Mouse (Mus musculus): Measurements from ENCODE around the gene Agbl4. TPM values are rescaled to one million over a fixed set of nuclear protein-coding genes. Genes with fewer than 3 reads are reported as not detected.

Gene Agbl4
- polyA plus RNA-seq, 1 experiment: not detected

DNA sequence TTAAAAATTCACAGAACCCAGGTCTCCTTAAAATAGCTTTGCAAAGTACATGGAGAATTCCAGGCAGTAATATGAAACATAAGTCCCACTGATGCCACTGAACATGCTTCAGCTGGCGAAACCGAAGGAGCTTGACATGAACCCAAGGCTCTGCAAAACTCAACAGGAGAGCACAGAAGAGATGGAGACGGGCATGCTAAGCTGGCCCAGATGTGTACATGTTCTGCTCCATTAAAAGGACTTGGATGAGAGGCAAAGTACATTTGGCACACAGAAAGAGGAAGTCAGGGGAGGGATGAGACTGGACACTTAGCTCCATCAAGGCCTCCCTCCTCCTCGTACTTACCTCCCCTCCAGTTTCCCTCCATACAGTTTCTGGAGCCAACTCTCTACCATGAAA, 1013.3 kb downstream of the Agbl4 start:
- no peaks in the 10 kb centered on the region for H3K36me3 ChIP-seq (ENCODE audit: control insufficient read depth, insufficient read depth)
- no peak overlapping the region for H3K4me2 ChIP-seq (ENCODE audit: low read depth)
- no peaks in the 10 kb centered on the region for H3K79me2 ChIP-seq (ENCODE audit: control insufficient read depth, insufficient read depth)
- no peak for TF ChIP-seq CEBPB (IDR thresholded peaks at IDR 0.05; ENCODE audit: insufficient read depth, poor library complexity, severe bottlenecking)
- TF ChIP-seq SRF (IDR thresholded peaks at IDR 0.05; ENCODE audit: control insufficient read depth, insufficient read length, low read depth): no peak
- TF ChIP-seq MYOD1 (IDR thresholded peaks at IDR 0.05; ENCODE audit: control insufficient read depth in 1 of 3, insufficient read length in 2 of 3, low read depth in 2 of 3): no peak
- TF ChIP-seq MAX (IDR thresholded peaks at IDR 0.05; ENCODE audit: low read depth): no peak
- no peak for TF ChIP-seq POLR2A (IDR thresholded peaks at IDR 0.05; ENCODE audit: insufficient read length, low read depth)
- no peak for TF ChIP-seq REST (IDR thresholded peaks at IDR 0.05; ENCODE audit: insufficient read depth, insufficient read length)
- no peak for TF ChIP-seq E2F4 (IDR thresholded peaks at IDR 0.05; ENCODE audit: insufficient read depth)
- no peak for TF ChIP-seq POLR2AphosphoS2 (IDR thresholded peaks at IDR 0.05; ENCODE audit: insufficient read length, low read depth)
- no peak for TF ChIP-seq USF1 (IDR thresholded peaks at IDR 0.05; ENCODE audit: low read depth)
- no peak for TF ChIP-seq MYOG (IDR thresholded peaks at IDR 0.05; ENCODE audit: control insufficient read depth in 1 of 3, insufficient read depth in 1 of 3, insufficient read length in 2 of 3, low read depth in 2 of 3)
- TF ChIP-seq TCF3 (IDR thresholded peaks at IDR 0.05; ENCODE audit: insufficient read length, low read depth): no peak
- no peak for TF ChIP-seq TCF12 (IDR thresholded peaks at IDR 0.05; ENCODE audit: insufficient read depth, poor library complexity, severe bottlenecking)
- H3K27me3 ChIP-seq (ENCODE audit: control insufficient read depth, insufficient read depth, insufficient read length): no peaks in the 10 kb centered on the region
- no peak overlapping the region for H3ac ChIP-seq (ENCODE audit: control insufficient read depth, insufficient read length)
- H3K4me3 ChIP-seq: no peak overlapping the region

DNA sequence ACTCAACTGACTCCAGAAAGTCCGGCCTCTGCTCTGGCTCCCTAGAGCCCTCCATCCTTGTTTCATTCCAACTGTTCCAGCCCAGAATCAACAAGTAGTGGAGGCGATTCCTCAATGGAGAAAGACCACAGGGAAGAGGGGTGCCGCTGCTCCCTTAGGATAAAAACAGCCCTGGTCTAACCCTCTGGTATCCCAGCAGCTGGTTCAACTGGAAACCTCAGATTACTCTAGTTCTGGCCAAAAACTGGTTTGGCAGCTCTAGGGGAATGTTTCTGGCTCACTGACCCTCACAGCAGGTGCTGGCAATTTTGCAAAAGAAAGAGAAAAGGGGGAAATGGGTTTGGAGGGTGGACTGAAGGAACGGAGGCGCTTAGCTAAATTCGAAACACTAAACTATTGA, 1016.9 kb downstream of the Agbl4 start:
- no peak overlapping the region for H3ac ChIP-seq (ENCODE audit: control insufficient read depth, insufficient read length)
- H3K79me2 ChIP-seq (ENCODE audit: control insufficient read depth, insufficient read depth): no peaks in the 10 kb centered on the region
- H3K4me3 ChIP-seq: no peak overlapping the region
- H3K27me3 ChIP-seq (ENCODE audit: control insufficient read depth, insufficient read depth, insufficient read length): no peaks in the 10 kb centered on the region
- TF ChIP-seq MAX (IDR thresholded peaks at IDR 0.05; ENCODE audit: low read depth): no peak
- no peak overlapping the region for H3K4me2 ChIP-seq (ENCODE audit: low read depth)
- H3K36me3 ChIP-seq (ENCODE audit: control insufficient read depth, insufficient read depth): no peaks in the 10 kb centered on the region

DNA sequence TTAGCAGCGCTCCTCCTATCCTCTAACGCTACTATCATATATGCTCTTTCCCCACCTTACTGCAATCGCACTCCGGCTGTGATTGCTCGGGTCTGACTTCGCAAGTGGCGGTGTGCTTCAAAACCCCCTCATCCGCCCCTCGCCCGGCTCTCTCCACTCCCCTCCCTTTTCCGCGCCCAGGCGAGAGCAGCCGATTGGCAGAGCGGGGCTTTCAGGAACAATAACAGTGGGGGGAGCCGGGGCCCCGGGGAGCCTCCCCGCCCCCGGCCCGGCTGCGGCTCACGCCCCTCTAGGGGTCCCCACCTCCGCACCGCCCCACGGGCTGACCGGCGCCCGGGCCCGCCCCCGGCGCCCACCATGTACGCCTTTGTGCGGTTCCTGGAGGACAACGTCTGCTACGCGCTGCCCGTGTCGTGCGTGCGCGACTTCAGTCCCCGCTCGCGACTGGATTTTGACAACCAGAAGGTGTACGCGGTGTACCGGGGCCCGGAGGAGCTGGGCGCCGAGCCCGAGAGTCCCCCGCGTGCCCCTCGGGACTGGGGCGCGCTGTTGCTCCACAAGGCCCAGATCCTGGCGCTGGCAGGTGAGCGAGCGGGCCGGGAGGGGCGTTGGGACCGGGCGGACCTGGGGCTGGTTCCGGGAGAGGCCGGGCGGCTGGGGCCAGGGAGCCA, 1017.5 kb downstream of the Agbl4 start, which contains the start of gene Bend5:
TSS of gene Bend5 (plus strand) at position 189 of the 671 bp plus-strand sequence.
- Histone ChIP-seq H3K4me3 (no peak within 1 kb of the TSS), H3K27me3 (ENCODE audit: control insufficient read depth, insufficient read depth, insufficient read length) (no peaks in the 10 kb centered on the region)
- TF ChIP-seq REST (IDR thresholded peaks at IDR 0.05; ENCODE audit: insufficient read depth, insufficient read length): no peak
- TF ChIP-seq MYOG (IDR thresholded peaks at IDR 0.05; ENCODE audit: control insufficient read depth in 1 of 3, insufficient read depth in 1 of 3, insufficient read length in 2 of 3, low read depth in 2 of 3): no peak
- TF ChIP-seq POLR2AphosphoS2 (IDR thresholded peaks at IDR 0.05; ENCODE audit: insufficient read length, low read depth): no peak
- TF ChIP-seq MAX (IDR thresholded peaks at IDR 0.05; ENCODE audit: low read depth): no peak
- TF ChIP-seq CEBPB (IDR thresholded peaks at IDR 0.05; ENCODE audit: insufficient read depth, poor library complexity, severe bottlenecking): no peak
- TF ChIP-seq TCF12 (IDR thresholded peaks at IDR 0.05; ENCODE audit: insufficient read depth, poor library complexity, severe bottlenecking): no peak
- no peak for TF ChIP-seq USF1 (IDR thresholded peaks at IDR 0.05; ENCODE audit: low read depth)
- no peak for TF ChIP-seq MYOD1 (IDR thresholded peaks at IDR 0.05; ENCODE audit: control insufficient read depth in 1 of 3, insufficient read length in 2 of 3, low read depth in 2 of 3)
- TF ChIP-seq TCF3 (IDR thresholded peaks at IDR 0.05; ENCODE audit: insufficient read length, low read depth): no peak
- TF ChIP-seq SRF (IDR thresholded peaks at IDR 0.05; ENCODE audit: control insufficient read depth, insufficient read length, low read depth): no peak
- no peak for TF ChIP-seq E2F4 (IDR thresholded peaks at IDR 0.05; ENCODE audit: insufficient read depth)
- TF ChIP-seq POLR2A (IDR thresholded peaks at IDR 0.05; ENCODE audit: insufficient read length, low read depth): no peak

DNA sequence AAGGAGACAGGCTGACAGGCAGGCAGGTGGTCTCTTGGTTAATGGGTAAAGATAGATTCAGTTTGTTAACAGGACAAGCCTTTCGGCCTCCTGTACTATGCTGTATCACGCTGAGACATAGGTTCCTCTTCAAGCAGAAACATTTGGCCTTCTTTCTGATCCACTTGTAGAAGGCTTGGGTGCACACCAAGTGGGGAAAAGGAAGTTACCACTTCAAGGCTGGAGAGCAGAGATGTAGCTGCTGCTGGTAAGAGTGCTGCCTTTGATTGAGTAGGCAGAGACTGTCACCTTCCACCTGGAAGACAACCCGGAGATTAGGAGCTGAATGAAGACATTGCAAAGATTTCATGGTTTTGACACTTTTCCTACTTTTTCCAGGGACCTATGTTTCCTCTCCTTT, 1018.7 kb downstream of the Agbl4 start:
- Histone ChIP-seq H3K79me2 (ENCODE audit: control insufficient read depth, insufficient read depth) (no peaks in the 10 kb centered on the region), H3K27me3 (ENCODE audit: control insufficient read depth, insufficient read depth, insufficient read length) (no peaks in the 10 kb centered on the region), H3ac (ENCODE audit: control insufficient read depth, insufficient read length) (no peak overlapping the region), H3K36me3 (ENCODE audit: control insufficient read depth, insufficient read depth) (no peaks in the 10 kb centered on the region), H3K4me2 (ENCODE audit: low read depth) (no peak overlapping the region), H3K4me3 (no peak overlapping the region)
- TF ChIP-seq TCF3 (IDR thresholded peaks at IDR 0.05; ENCODE audit: insufficient read length, low read depth) (no peak), E2F4 (IDR thresholded peaks at IDR 0.05; ENCODE audit: insufficient read depth) (no peak), USF1 (IDR thresholded peaks at IDR 0.05; ENCODE audit: low read depth) (no peak)

More for the DNA sequence above, 1017.5 kb downstream of the Agbl4 start, which contains the start of gene Bend5:
- H3K36me3 ChIP-seq (ENCODE audit: control insufficient read depth, insufficient read depth): no peaks in the 10 kb centered on the region
- no peak within 1 kb of the TSS for H3ac ChIP-seq (ENCODE audit: control insufficient read depth, insufficient read length)
- no peaks in the 10 kb centered on the region for H3K79me2 ChIP-seq (ENCODE audit: control insufficient read depth, insufficient read depth)
- no peak within 1 kb of the TSS for H3K4me2 ChIP-seq (ENCODE audit: low read depth)

DNA sequence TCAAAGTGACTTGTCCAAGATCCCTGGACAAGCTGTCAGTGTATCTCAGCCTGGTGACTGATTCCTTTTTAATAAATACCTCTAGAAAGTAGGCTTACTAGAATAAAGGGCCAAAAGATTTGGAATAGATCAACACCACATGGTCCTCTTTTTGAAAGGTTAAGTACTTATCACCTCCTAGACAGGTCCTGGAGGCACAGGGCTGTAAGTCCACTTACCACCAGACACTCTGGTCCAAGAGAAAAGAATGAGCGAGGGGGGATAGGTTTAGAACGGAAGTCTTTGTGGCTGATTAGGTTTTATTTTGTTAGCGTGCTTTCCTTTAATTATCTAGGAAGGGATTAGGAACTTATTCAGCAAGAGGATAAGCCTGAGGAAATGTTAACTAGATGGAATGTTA, 1019.1 kb downstream of the Agbl4 start:
- TF ChIP-seq CEBPB (IDR thresholded peaks at IDR 0.05; ENCODE audit: insufficient read depth, poor library complexity, severe bottlenecking) (no peak), USF1 (IDR thresholded peaks at IDR 0.05; ENCODE audit: low read depth) (no peak), MAX (IDR thresholded peaks at IDR 0.05; ENCODE audit: low read depth) (no peak), REST (IDR thresholded peaks at IDR 0.05; ENCODE audit: insufficient read depth, insufficient read length) (no peak), E2F4 (IDR thresholded peaks at IDR 0.05; ENCODE audit: insufficient read depth) (no peak), MYOD1 (IDR thresholded peaks at IDR 0.05; ENCODE audit: control insufficient read depth in 1 of 3, insufficient read length in 2 of 3, low read depth in 2 of 3) (no peak), POLR2AphosphoS2 (IDR thresholded peaks at IDR 0.05; ENCODE audit: insufficient read length, low read depth) (no peak), POLR2A (IDR thresholded peaks at IDR 0.05; ENCODE audit: insufficient read length, low read depth) (no peak), SRF (IDR thresholded peaks at IDR 0.05; ENCODE audit: control insufficient read depth, insufficient read length, low read depth) (no peak)
- Histone ChIP-seq H3K36me3 (ENCODE audit: control insufficient read depth, insufficient read depth) (no peaks in the 10 kb centered on the region), H3K79me2 (ENCODE audit: control insufficient read depth, insufficient read depth) (no peaks in the 10 kb centered on the region), H3K27me3 (ENCODE audit: control insufficient read depth, insufficient read depth, insufficient read length) (no peaks in the 10 kb centered on the region), H3K4me2 (ENCODE audit: low read depth) (no peak overlapping the region), H3ac (ENCODE audit: control insufficient read depth, insufficient read length) (no peak overlapping the region), H3K4me3 (no peak overlapping the region)
